Mouse (Mus musculus): Measurements from ENCODE around the gene Hmg20a. TPM values are rescaled to one million over a fixed set of nuclear protein-coding genes. Genes with fewer than 3 reads are reported as not detected.

Gene Hmg20a
- total and polyA plus RNA-seq, 2 experiments, result 6.6 to 6.8 TPM

DNA sequence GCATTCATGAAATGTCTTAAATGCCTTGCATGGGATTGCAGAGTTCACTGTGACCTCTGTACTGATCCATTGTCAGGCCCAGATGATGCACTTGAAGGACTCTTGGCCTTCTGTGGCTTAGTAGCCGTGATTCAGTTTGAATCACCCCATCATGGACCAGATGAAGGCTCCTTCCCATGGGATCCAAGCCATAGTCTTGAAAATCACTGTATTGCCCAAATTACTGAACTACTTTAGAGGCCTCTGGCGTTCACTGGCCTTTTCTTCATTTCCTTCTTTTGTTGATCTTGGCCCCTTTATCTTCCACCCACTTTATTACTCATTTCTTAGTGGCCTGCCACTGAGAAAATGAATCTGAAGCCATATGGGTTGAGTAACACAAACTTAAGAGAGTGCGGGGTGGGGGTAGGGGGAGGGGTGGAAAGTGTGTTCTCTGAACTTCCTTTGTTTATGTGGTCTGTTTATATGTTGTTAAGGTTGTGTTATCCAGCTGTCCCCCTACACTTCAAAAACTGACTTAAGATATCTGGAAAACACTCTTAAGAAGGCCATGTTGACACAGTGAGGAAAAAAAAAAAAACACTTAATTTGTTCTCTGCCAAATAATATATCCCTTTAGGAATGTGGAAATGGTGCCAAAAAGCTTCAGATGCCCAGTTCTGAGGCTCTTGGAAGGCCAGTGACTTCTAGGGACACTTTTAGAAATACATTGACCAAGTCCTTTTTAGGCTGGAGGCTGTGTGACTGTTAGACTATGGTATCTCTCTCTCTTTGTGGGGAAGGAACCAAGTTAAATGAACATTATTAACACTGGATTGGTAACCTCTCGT lies 45.5 kb downstream of the Hmg20a start:
- 72% methylated on average over 4 of the region's 4 CpGs for WGBS
- H3K27ac ChIP-seq (replicated peaks; ENCODE audit: insufficient read depth, low read depth, low read length), result 0 out of 2 replicates have a peak overlapping the region, but pooled peaks have one; percentile 10

DNA sequence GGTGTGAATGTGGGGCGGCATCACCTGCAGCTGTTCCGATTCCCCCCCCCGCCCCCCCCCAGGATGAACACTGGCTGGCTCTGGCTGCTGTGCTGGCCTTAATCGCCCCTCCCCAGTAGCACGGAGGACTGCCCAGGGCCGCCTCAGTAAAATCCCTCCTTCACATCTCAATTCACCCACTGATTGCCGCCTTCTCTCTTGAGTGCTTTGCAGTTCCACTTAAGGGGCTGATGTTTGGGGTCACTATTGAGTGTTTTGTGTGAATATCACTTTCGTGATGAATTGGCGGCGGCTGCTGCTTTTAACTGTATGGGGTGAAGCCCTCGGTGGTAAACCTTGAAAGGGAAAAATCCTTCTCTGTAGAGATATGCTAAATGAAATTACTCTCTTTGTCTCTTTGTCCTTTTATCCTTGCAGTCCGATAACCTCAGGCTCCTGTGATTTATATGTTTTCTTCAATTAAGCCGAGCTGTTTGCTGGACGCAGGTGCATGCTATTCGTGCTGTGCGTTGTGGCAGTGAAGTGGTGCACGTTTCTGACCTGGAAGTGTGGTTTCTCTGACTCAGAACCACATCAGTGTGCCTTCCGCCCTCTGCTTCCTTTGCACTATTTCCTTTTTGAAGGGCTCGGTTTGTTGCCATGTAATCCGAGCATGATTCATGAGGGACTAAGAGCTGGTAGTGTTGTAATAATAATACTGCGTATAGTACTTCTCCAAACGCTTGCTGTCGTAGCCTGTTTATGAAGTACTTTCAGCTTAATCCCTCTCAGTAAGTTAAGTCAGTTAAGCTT lies 46.6 kb downstream of the Hmg20a start:
- peak overlapping the region; percentile 32; the same call in 1 of the 2 replicates for H3K27ac ChIP-seq (replicated peaks; ENCODE audit: insufficient read depth, low read depth, low read length)

More for the DNA sequence above, 45.5 kb downstream of the Hmg20a start:
- TF ChIP-seq POLR2A (IDR thresholded peaks at IDR 0.05; ENCODE audit: extremely low read depth, insufficient read depth, low read length) (no peak), CTCF (IDR thresholded peaks at IDR 0.05; ENCODE audit: low read depth, low read length) (no peak)
- no peak overlapping the region for H3K4me3 ChIP-seq (ENCODE audit: insufficient read depth, low read depth, low read length)
- H3K27me3 ChIP-seq (ENCODE audit: control insufficient read depth, insufficient read depth, low read length), result no peaks in the 10 kb centered on the region
- H3K36me3 ChIP-seq (ENCODE audit: control insufficient read depth, insufficient read depth, low read length), result no peaks in the 10 kb centered on the region
- H3K79me2 ChIP-seq (ENCODE audit: control insufficient read depth, insufficient read depth, low read length), result peaks cover 3% of the 10 kb centered on the region; the same call in 1 of the 2 replicates
- no peak overlapping the region for H3K9ac ChIP-seq (ENCODE audit: low read depth, low read length)
- peak; percentile 40 for DNase-seq (ENCODE audit: extremely low read depth, low read depth, low spot score)
- peaks cover 7% of the 10 kb centered on the region for H3K4me1 ChIP-seq (ENCODE audit: control insufficient read depth, insufficient read depth, low read length)

DNA sequence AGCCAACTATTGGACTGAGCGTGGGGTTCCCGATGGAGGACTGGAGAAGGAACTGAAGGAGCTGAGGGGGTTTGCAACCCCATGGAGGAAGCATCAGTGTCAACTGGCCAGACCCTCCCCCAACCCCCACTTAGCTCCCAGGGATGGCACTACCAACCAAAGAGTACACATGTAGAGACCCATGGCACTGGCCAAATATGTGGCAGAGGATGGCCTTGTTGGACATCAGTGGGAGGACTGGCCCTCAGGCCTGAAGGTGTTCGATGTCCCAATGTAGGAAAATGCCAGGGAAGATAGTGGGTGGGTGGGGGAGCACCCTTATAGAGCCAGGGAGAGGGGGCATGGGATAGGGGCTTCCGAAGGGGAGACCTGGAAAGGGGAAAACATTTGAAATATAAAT lies 47.8 kb downstream of the Hmg20a start:
- Histone ChIP-seq H3K4me1 (ENCODE audit: control insufficient read depth, insufficient read depth, low read length) (peaks cover 9% of the 10 kb centered on the region), H3K36me3 (ENCODE audit: control insufficient read depth, insufficient read depth, low read length) (peaks cover 2% of the 10 kb centered on the region; the same call in 1 of the 2 replicates), H3K79me2 (ENCODE audit: control insufficient read depth, insufficient read depth, low read length) (no peaks in the 10 kb centered on the region), H3K4me3 (ENCODE audit: insufficient read depth, low read depth, low read length) (no peak overlapping the region), H3K9ac (ENCODE audit: low read depth, low read length) (no peak overlapping the region), H3K27ac (replicated peaks; ENCODE audit: insufficient read depth, low read depth, low read length) (no peak overlapping the region), H3K27me3 (ENCODE audit: control insufficient read depth, insufficient read depth, low read length) (no peaks in the 10 kb centered on the region)
- TF ChIP-seq CTCF (IDR thresholded peaks at IDR 0.05; ENCODE audit: low read depth, low read length), result no peak
- WGBS, result 88% methylated on average over 4 of the region's 4 CpGs
- no peak for DNase-seq (ENCODE audit: extremely low read depth, low read depth, low spot score)

More for the DNA sequence above, 46.6 kb downstream of the Hmg20a start:
- no peaks in the 10 kb centered on the region for H3K27me3 ChIP-seq (ENCODE audit: control insufficient read depth, insufficient read depth, low read length)
- H3K36me3 ChIP-seq (ENCODE audit: control insufficient read depth, insufficient read depth, low read length), result peaks cover 2% of the 10 kb centered on the region; the same call in 1 of the 2 replicates
- DNase-seq (ENCODE audit: extremely low read depth, low read depth, low spot score), result peak; percentile 26
- WGBS, result 76% methylated on average over 23 of the region's 23 CpGs
- peaks cover 3% of the 10 kb centered on the region; the same call in 1 of the 2 replicates for H3K79me2 ChIP-seq (ENCODE audit: control insufficient read depth, insufficient read depth, low read length)
- peaks cover 9% of the 10 kb centered on the region for H3K4me1 ChIP-seq (ENCODE audit: control insufficient read depth, insufficient read depth, low read length)
- TF ChIP-seq POLR2A (IDR thresholded peaks at IDR 0.05; ENCODE audit: extremely low read depth, insufficient read depth, low read length) (no peak), CTCF (IDR thresholded peaks at IDR 0.05; ENCODE audit: low read depth, low read length) (no peak)
- H3K9ac ChIP-seq (ENCODE audit: low read depth, low read length), result no peak overlapping the region
- no peak overlapping the region for H3K4me3 ChIP-seq (ENCODE audit: insufficient read depth, low read depth, low read length)

DNA sequence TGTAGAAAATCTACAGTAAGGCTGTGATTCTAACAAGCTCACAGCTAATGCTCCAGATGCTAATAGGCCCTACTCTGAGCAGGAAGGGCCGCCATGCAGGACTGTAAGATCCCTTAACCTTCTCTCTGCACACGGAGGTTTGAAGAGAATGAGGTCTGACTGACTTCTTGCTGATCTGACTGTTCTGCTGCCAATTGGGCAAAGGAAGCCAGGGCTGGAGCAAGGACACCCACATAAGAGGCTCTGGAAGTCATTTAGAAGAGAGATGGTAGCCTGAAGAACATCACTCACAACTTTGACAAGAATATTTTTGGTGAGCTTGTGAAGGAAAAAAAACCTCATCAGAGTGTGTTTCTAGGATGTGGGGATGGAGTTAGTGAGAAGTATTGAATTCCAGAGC lies 51.2 kb downstream of the Hmg20a start:
- 0 out of 2 replicates have a peak, but pooled peaks cover 2% of the 10 kb centered on the region for H3K4me1 ChIP-seq (ENCODE audit: control insufficient read depth, insufficient read depth, low read length)
- H3K4me3 ChIP-seq (ENCODE audit: insufficient read depth, low read depth, low read length), result no peak overlapping the region
- H3K79me2 ChIP-seq (ENCODE audit: control insufficient read depth, insufficient read depth, low read length), result no peaks in the 10 kb centered on the region
- TF ChIP-seq POLR2A (IDR thresholded peaks at IDR 0.05; ENCODE audit: extremely low read depth, insufficient read depth, low read length), result no peak
- TF ChIP-seq CTCF (IDR thresholded peaks at IDR 0.05; ENCODE audit: low read depth, low read length), result no peak
- no peak overlapping the region for H3K27ac ChIP-seq (replicated peaks; ENCODE audit: insufficient read depth, low read depth, low read length)
- H3K27me3 ChIP-seq (ENCODE audit: control insufficient read depth, insufficient read depth, low read length), result no peaks in the 10 kb centered on the region
- 57% methylated on average over 2 of the region's 2 CpGs for WGBS
- H3K9ac ChIP-seq (ENCODE audit: low read depth, low read length), result no peak overlapping the region
- H3K36me3 ChIP-seq (ENCODE audit: control insufficient read depth, insufficient read depth, low read length), result peaks cover 6% of the 10 kb centered on the region
- DNase-seq (ENCODE audit: extremely low read depth, low read depth, low spot score), result no peak

- 75% methylated on average over 7 of the region's 7 CpGs for WGBS
- peaks cover 11% of the 10 kb centered on the region for H3K36me3 ChIP-seq (ENCODE audit: control insufficient read depth, insufficient read depth, low read length)
These were observed 51.9 kb downstream of the Hmg20a start for GRCm38 (mm10) chr9:56470291-56470690.

More at GRCm38 (mm10) chr9:56470291-56470690, 51.9 kb downstream of the Hmg20a start:
- H3K79me2 ChIP-seq (ENCODE audit: control insufficient read depth, insufficient read depth, low read length), result no peaks in the 10 kb centered on the region
- H3K27ac ChIP-seq (replicated peaks; ENCODE audit: insufficient read depth, low read depth, low read length), result no peak overlapping the region
- H3K4me1 ChIP-seq (ENCODE audit: control insufficient read depth, insufficient read depth, low read length), result 0 out of 2 replicates have a peak, but pooled peaks cover 2% of the 10 kb centered on the region
- H3K9ac ChIP-seq (ENCODE audit: low read depth, low read length), result no peak overlapping the region
- no peak for DNase-seq (ENCODE audit: extremely low read depth, low read depth, low spot score)
- H3K27me3 ChIP-seq (ENCODE audit: control insufficient read depth, insufficient read depth, low read length), result no peaks in the 10 kb centered on the region
- H3K4me3 ChIP-seq (ENCODE audit: insufficient read depth, low read depth, low read length), result no peak overlapping the region
- TF ChIP-seq CTCF (IDR thresholded peaks at IDR 0.05; ENCODE audit: low read depth, low read length), result no peak
- no peak for TF ChIP-seq POLR2A (IDR thresholded peaks at IDR 0.05; ENCODE audit: extremely low read depth, insufficient read depth, low read length)

Measured in liver, adult 2 months (tissue).